Mouse (Mus musculus) neural tube, embryonic 14.5 days (tissue): ENCODE data around the gene H2-Ob. TPM values are rescaled to one million over a fixed set of nuclear protein-coding genes. Genes with fewer than 3 reads are reported as not detected.

Experiments
- ATAC-seq: fragments of 200-750 bp; cut with Nextera tagmentation; 2 replicates; pipeline ENCODE4 v1.8.0; 2017; ENCODE audit warnings: low read depth, mild to moderate bottlenecking, moderate TSS enrichment, moderate library complexity
- H3K27ac ChIP-seq: fragments of 300-500 bp; sonication (generic); 2 replicates; pipeline ENCODE4 v1.5.1; 2014; ENCODE audit warnings: low read depth, mild to moderate bottlenecking, control low read depth, low read length, moderate library complexity, mixed read lengths
- H3K27me3 ChIP-seq: fragments of 300-500 bp; sonication (generic); 2 replicates; pipeline ENCODE4 v1.6.1; 2014; ENCODE audit warnings: low read length; ENCODE audit not compliant: control insufficient read depth, insufficient read depth
- H3K36me3 ChIP-seq: fragments of 300-500 bp; sonication (generic); 2 replicates; pipeline ENCODE4 v1.6.1; 2014; ENCODE audit warnings: low read length, mixed read lengths; ENCODE audit not compliant: control insufficient read depth, insufficient read depth
- H3K4me1 ChIP-seq: fragments of 300-500 bp; sonication (generic); 2 replicates; pipeline ENCODE4 v1.6.1; 2014; ENCODE audit warnings: low read length; ENCODE audit not compliant: control insufficient read depth, insufficient read depth
- H3K4me2 ChIP-seq: fragments of 300-500 bp; sonication (generic); 2 replicates; pipeline ENCODE4 v1.6.1; 2014; ENCODE audit warnings: mild to moderate bottlenecking, low read depth, low read length, control low read depth
- H3K4me3 ChIP-seq: fragments of 300-500 bp; sonication (generic); 2 replicates; pipeline ENCODE4 v1.5.1; 2014; ENCODE audit warnings: low read depth, low read length, control low read depth, mixed read lengths
- H3K9ac ChIP-seq: fragments of 300-500 bp; sonication (generic); replicated peaks from 2 replicates; pipeline ENCODE4 v1.6.1; 2014; ENCODE audit warnings: low read depth, mild to moderate bottlenecking, control low read depth, low read length, mixed read lengths
- H3K9me3 ChIP-seq: fragments of 300-500 bp; sonication (generic); 2 replicates; pipeline ENCODE4 v1.6.1; 2016; ENCODE audit warnings: low read length; ENCODE audit not compliant: control insufficient read depth
- WGBS: fragments of 180-500 bp; shearing (Covaris S2); extraction: QIAGEN DNeasy Blood & Tissue Kit; methylation state at CpG from one replicate; pipeline ENCODE4 v1.1.7; 2014; 5-methylcytosine and 5-hydroxymethylcytosine counted together
- polyA plus RNA-seq: library from polyadenylated mRNA; unstranded; fragments of >200 nt; fragmentation: Nextera tagmentation; extraction: Ambion mirVana; gene quantifications from 2 replicates; pipeline ENCODE4 v1.2.1, GENCODE M21; 2014

H2-Ob gene
- polyA plus RNA-seq, 1 experiment from 2014 or later: not detected

GRCm38 (mm10) chr17:34291609-34292008 is 52.9 kb downstream of the H2-Ob start:
- Histone ChIP-seq H3K4me1 (no peaks in the 10 kb centered on the region), H3K9me3 (no peaks in the 10 kb centered on the region), H3K27me3 (no peaks in the 10 kb centered on the region), H3K27ac (no peak overlapping the region), H3K4me3 (no peak overlapping the region), H3K9ac (no peak overlapping the region), H3K36me3 (no peaks in the 10 kb centered on the region), H3K4me2 (0 out of 2 replicates have a peak overlapping the region, but pooled peaks have one; percentile 14)
- 13% methylated on average over 8 of the region's 8 CpGs for WGBS
- peak; percentile 95 for ATAC-seq

GRCm38 (mm10) chr17:34292570-34292969 is 53.9 kb downstream of the H2-Ob start:
- 92% methylated on average over 4 of the region's 4 CpGs for WGBS
- Histone ChIP-seq H3K9me3 (no peaks in the 10 kb centered on the region), H3K4me2 (no peak overlapping the region), H3K36me3 (no peaks in the 10 kb centered on the region), H3K9ac (no peak overlapping the region), H3K27ac (no peak overlapping the region), H3K27me3 (no peaks in the 10 kb centered on the region), H3K4me3 (no peak overlapping the region), H3K4me1 (no peaks in the 10 kb centered on the region)
- no peak for ATAC-seq

GRCm38 (mm10) chr17:34293533-34293932 is 54.8 kb downstream of the H2-Ob start:
- 68% methylated on average over 2 of the region's 2 CpGs for WGBS
- H3K9ac ChIP-seq: no peak overlapping the region
- H3K4me2 ChIP-seq: no peak overlapping the region
- no peaks in the 10 kb centered on the region for H3K27me3 ChIP-seq
- no peak overlapping the region for H3K27ac ChIP-seq
- no peak overlapping the region for H3K4me3 ChIP-seq
- no peaks in the 10 kb centered on the region for H3K9me3 ChIP-seq
- no peak for ATAC-seq
- H3K4me1 ChIP-seq: no peaks in the 10 kb centered on the region
- H3K36me3 ChIP-seq: no peaks in the 10 kb centered on the region

DNA sequence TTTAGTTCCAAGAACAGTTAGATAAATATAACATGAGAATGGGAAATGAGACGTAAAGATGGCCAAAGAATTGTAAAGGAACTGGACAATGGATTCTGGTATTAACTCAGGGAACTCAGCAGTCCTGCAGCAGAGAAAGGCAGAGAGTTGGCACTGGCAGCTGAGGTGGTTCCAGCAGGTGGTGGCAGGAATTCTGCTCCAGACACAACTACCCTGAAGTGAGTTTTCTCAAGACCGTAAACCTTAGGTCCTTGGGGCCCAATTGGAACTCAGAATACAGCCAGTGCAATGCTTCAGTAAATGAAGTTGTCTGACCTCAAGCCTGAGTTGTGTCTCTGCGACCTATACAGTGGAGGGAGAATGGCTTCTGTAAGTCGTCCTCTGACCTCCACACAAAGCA is 55.5 kb downstream of the H2-Ob start:
- no peak overlapping the region for H3K4me3 ChIP-seq
- no peaks in the 10 kb centered on the region for H3K4me1 ChIP-seq
- 78% methylated on average over 4 of the region's 4 CpGs for WGBS
- H3K27ac ChIP-seq: no peak overlapping the region
- H3K27me3 ChIP-seq: no peaks in the 10 kb centered on the region
- ATAC-seq: no peak
- no peak overlapping the region for H3K9ac ChIP-seq
- no peaks in the 10 kb centered on the region for H3K36me3 ChIP-seq
- H3K4me2 ChIP-seq: no peak overlapping the region
- no peaks in the 10 kb centered on the region for H3K9me3 ChIP-seq

DNA sequence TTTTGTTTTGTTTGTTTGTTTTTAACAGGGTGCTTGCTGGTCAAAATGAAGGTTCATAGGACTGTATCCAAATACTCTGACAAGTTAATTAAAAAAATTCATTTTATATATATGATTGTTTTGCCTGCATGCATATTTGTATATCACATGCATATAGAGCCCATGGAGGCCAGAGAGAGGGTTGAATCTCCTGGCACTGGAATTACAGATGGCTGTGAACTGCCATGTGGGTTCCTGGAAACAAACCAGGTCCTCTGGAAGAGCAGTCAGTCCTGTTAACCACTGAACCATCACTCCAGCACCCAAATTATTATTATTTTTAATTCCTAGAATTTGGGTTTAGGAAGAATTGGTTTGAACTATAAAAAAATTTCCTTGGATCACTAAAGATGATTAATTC is 56.6 kb downstream of the H2-Ob start:
- Histone ChIP-seq H3K4me1 (no peaks in the 10 kb centered on the region), H3K9ac (no peak overlapping the region), H3K4me2 (no peak overlapping the region), H3K36me3 (no peaks in the 10 kb centered on the region), H3K27me3 (no peaks in the 10 kb centered on the region), H3K9me3 (no peaks in the 10 kb centered on the region), H3K4me3 (no peak overlapping the region), H3K27ac (no peak overlapping the region)
- ATAC-seq: no peak

- 23% methylated on average over 23 of the region's 23 CpGs for WGBS
Measured at GRCm38 (mm10) chr17:34295891-34296794, 57.4 kb downstream of the H2-Ob start.

GRCm38 (mm10) chr17:34299356-34299755 is 60.7 kb downstream of the H2-Ob start:
- H3K27ac ChIP-seq: no peak overlapping the region
- no peak for ATAC-seq
- H3K9me3 ChIP-seq: no peaks in the 10 kb centered on the region
- 78% methylated on average over 3 of the region's 3 CpGs for WGBS
- H3K4me2 ChIP-seq: no peak overlapping the region
- H3K27me3 ChIP-seq: no peaks in the 10 kb centered on the region
- no peak overlapping the region for H3K4me3 ChIP-seq
- no peaks in the 10 kb centered on the region for H3K36me3 ChIP-seq
- H3K4me1 ChIP-seq: no peaks in the 10 kb centered on the region
- H3K9ac ChIP-seq: no peak overlapping the region

More at GRCm38 (mm10) chr17:34295891-34296794, 57.4 kb downstream of the H2-Ob start:
- no peaks in the 10 kb centered on the region for H3K9me3 ChIP-seq
- peak overlapping the region; percentile 52; the same call in 1 of the 2 replicates for H3K9ac ChIP-seq
- H3K4me1 ChIP-seq: no peaks in the 10 kb centered on the region
- ATAC-seq: peak; percentile 85
- H3K4me3 ChIP-seq: peak overlapping the region; percentile 36
- no peaks in the 10 kb centered on the region for H3K27me3 ChIP-seq
- peak overlapping the region; percentile 57 for H3K27ac ChIP-seq
- H3K4me2 ChIP-seq: peak overlapping the region; percentile 55
- no peaks in the 10 kb centered on the region for H3K36me3 ChIP-seq

DNA sequence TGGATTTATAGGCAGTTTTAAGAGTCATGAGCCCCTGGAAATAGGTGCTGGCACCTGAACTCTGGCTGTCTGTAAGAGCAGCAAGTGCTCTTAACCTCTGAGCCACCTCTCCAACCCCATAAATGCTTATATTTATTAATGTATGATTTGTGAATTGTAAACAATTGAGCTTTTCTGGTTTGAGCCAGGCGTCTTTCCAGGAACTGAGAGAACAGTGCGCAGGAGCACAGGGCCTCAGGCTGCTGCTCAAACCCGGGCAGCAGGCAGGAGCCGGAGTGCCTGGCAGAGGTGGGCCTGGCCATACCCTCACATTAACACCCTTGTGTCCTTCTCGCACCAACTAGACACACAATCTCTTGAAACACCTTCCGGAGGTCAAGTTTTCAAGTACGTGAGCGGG is 61.4 kb downstream of the H2-Ob start:
- H3K4me3 ChIP-seq: no peak overlapping the region
- H3K27me3 ChIP-seq: no peaks in the 10 kb centered on the region
- no peak overlapping the region for H3K9ac ChIP-seq
- H3K36me3 ChIP-seq: no peaks in the 10 kb centered on the region
- no peaks in the 10 kb centered on the region for H3K9me3 ChIP-seq
- H3K4me2 ChIP-seq: no peak overlapping the region
- no peaks in the 10 kb centered on the region for H3K4me1 ChIP-seq
- ATAC-seq: no peak
- H3K27ac ChIP-seq: no peak overlapping the region
- WGBS: 94% methylated on average over 8 of the region's 8 CpGs

DNA sequence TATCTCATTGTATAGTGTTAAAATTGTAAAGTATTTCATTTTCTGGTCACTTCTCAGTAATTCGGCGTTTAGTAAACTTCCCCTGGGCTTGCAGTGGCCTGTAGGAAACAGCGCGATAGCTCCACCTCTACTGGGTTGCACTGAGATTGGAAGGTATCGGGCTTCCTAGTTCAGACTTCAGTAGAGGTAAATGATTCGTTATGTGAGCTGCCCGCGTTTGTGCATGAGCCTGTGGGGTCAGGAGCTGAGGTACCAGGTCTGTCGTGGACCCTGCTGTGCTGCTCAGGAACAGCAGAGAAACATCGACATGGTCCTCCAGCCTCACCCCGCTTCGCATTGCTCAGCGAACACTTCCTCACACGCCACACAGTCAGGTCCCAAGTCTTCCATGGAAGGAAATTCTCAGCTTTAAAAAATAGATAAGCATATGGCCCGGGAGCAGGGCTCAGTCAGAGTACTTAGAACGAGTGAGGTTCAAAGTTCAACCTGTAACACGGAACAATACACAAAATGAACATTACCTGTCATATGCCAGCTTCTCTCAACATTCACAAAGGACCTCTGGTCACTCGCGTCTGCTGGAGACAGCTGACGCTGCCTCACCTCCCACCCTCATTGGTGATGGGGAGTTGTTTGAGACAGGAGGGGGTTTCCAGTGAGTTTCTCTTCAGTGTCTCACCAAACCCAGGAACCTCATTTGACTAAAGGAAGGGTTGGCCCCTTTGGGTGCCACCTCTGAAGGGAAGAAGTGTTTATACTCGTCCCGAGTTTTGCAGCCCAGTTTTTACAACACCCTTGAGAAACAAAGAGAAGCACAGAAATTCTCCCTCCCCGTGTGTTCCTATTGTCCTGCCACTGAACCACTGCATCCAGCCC is 62.2 kb downstream of the H2-Ob start:
- no peak for ATAC-seq

More for the DNA sequence above, 62.2 kb downstream of the H2-Ob start:
- Histone ChIP-seq H3K4me1 (no peaks in the 10 kb centered on the region), H3K27ac (no peak overlapping the region), H3K9me3 (no peaks in the 10 kb centered on the region), H3K4me2 (no peak overlapping the region), H3K27me3 (no peaks in the 10 kb centered on the region), H3K4me3 (no peak overlapping the region), H3K36me3 (no peaks in the 10 kb centered on the region), H3K9ac (no peak overlapping the region)
- WGBS: 66% methylated on average over 23 of the region's 23 CpGs
